Mouse (Mus musculus): ENCODE data around the gene Gm20823.
"Not testable (repeated sequence)": the region's sequence is repeated elsewhere in the genome, so short reads cannot be mapped to it uniquely, and the experiment has no call there.

Gene Gm20823

GRCm38 (mm10) chrY:62464745-62465144 is at the start of gene Gm20823:
Gm20823 (minus strand) TSS chrY:62464845.
- not testable (repeated sequence) for DNase-seq

Data from cerebellum, postnatal 25 days (tissue).